Mouse (Mus musculus): ENCODE data around the gene Morn4. TPM values are rescaled to one million over a fixed set of nuclear protein-coding genes. Genes with fewer than 3 reads are reported as not detected.

The Morn4 gene
- total RNA-seq (2021), result 1 to 10 TPM; 2.3 to 3.1 TPM
- long read RNA-seq, experiment 1, result 0 reads
- long read RNA-seq, experiment 2, result 0 reads

- peak; percentile 61 for DNase-seq
Observed at GRCm38 (mm10) chr19:42086166-42086565, at the start of gene Morn4. Gene Morn4, minus strand, starts transcription at chr19:42086357.

- no peak for DNase-seq
Observed at GRCm38 (mm10) chr19:42135070-42135469, 48.9 kb upstream of the Morn4 start.

- peak in 1 of 2 experiments; percentile 50 for DNase-seq
Observed at GRCm38 (mm10) chr19:42131101-42131500, 44.9 kb upstream of the Morn4 start.

DNA sequence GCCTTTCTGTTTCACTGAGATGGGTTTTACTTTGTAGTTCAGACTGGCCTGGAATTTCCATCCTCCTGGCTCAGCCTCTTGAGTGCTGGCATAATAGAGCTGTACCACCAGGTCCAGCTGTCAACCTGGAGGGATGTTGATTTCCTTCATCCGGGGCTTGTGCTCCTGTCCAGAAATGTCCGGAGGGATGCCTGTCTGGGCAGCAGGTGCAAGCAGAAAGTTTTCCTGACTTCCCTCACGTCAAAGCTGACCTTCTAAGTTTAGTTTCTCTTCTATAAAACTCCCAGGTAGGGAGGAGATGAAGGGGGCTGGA lies 44.1 kb upstream of the Morn4 start:
- no peak for DNase-seq

- no peak for DNase-seq
Observed at GRCm38 (mm10) chr19:42129509-42130293, 43.5 kb upstream of the Morn4 start.

GRCm38 (mm10) chr19:42128787-42129508 lies 42.8 kb upstream of the Morn4 start, which contains the start of gene Avpi1:
Gene Avpi1, minus strand, starts transcription at chr19:42129059.
- DNase-seq, result peak; percentile 97 to 99

DNA sequence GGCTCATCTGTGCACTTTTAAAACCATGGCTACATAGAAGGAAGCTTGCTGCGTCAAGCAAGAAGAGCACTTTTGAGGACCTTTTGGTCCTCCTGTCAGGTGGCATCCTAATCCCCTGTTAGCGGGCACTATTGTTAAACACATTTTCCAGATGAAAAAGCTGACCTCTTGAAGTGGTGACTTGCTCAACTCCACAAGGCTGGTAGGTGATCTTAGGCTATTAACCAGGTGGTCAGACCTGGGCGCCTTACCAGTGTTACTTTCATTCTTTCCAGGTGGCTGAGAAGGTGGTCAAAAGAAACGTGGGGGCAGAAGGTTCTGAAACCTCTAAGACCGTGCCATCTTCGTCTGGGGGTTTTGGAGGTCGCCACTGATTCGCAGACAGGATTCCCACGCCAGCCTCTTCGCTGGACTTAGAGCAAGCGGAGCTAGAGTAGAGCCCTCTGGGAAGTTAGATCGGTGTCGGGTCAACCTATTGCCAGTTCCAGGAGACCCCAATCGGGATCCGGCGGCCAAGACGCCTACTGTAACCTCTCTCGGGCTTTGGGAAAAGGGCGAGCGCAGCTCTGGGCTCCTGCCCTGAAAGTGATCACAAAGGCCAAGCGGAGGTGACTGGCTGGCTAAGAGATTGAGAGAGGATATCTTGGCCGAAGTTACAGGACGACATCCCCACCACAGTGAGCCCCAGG lies 42.0 kb upstream of the Morn4 start:
- DNase-seq, result peak in 1 of 2 experiments; percentile 29

GRCm38 (mm10) chr19:42127024-42127423 lies 40.9 kb upstream of the Morn4 start:
- DNase-seq, result no peak

- no peak for DNase-seq
Observed at GRCm38 (mm10) chr19:42126219-42126605, 40.1 kb upstream of the Morn4 start.

GRCm38 (mm10) chr19:42125501-42126218 lies 39.5 kb upstream of the Morn4 start:
- no peak for DNase-seq

DNA sequence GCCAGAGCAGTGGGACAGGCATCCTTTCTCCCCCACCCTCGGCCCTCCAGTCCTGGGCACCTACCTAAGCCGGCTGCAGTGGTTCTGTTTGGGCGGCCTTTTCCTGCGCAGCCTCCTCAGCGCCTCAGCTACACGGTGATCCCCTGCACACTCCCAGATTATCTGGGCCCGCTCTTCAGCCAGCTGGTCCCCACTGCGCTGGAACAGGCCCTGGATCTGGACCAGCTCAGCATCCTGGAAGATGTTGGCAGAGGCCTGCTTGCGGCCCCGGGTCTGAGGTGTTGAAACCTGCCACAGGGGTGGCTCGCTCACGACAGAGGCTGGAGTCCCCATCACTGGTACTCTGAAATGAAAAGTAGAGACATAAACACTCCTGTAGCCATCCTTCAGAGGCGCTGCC lies 38.5 kb upstream of the Morn4 start:
- DNase-seq, result no peak

GRCm38 (mm10) chr19:42120451-42120850 lies 34.3 kb upstream of the Morn4 start:
- no peak for DNase-seq

GRCm38 (mm10) chr19:42118596-42118995 lies 32.4 kb upstream of the Morn4 start:
- DNase-seq, result no peak

- DNase-seq, result no peak
Observed at GRCm38 (mm10) chr19:42118142-42118541, 32.0 kb upstream of the Morn4 start.

DNA sequence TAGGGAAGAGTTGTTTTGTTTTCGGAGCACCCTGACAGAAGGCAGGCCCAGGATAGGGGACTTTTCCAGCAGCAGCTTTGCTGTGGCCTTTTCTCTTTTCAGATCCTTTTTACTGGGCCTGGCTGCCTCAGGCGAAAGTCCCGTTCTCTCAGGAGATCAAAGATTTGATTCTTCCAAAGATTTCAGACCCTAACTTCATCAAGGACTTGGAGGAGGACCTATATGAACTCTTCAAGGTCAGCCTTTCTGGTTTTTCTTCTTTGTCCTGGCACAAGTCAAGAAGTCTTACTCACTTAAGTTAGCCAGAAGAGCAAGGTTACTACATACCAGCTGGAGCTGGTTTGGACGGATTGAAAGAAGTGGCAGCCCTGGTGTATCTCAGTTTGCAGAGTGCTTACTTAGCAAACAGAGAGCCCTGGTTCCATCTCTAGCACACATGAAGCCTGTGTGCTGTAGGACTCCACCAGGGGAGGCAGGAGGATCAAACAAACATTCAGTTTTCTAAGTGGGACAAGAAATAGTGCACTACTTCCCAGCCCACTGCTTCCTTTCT lies 29.7 kb upstream of the Morn4 start:
- no peak for DNase-seq

- no peak for DNase-seq
Observed at GRCm38 (mm10) chr19:42104681-42105080, 18.5 kb upstream of the Morn4 start.

DNA sequence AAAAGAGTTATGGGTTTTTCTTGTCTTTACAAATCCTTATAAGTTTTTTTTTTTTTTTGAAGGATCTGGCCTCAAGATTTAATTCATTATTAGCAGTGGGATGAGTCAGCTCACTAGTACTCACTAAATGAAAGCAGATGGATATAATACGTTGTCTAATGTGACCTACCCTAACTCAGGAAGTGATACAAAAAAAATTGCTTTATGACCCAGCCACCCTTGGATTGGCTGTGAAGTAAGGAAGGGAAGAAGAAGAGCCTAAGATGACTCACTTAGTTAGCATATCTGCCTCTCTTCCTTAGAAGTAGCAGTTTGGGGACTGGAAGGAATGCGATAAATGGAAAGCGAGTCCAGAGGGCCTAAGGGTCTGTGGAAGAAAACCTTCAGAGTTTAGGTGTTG lies 13.2 kb upstream of the Morn4 start:
- DNase-seq, result no peak

GRCm38 (mm10) chr19:42090637-42091141 lies 4.5 kb upstream of the Morn4 start:
- no peak for DNase-seq

DNA sequence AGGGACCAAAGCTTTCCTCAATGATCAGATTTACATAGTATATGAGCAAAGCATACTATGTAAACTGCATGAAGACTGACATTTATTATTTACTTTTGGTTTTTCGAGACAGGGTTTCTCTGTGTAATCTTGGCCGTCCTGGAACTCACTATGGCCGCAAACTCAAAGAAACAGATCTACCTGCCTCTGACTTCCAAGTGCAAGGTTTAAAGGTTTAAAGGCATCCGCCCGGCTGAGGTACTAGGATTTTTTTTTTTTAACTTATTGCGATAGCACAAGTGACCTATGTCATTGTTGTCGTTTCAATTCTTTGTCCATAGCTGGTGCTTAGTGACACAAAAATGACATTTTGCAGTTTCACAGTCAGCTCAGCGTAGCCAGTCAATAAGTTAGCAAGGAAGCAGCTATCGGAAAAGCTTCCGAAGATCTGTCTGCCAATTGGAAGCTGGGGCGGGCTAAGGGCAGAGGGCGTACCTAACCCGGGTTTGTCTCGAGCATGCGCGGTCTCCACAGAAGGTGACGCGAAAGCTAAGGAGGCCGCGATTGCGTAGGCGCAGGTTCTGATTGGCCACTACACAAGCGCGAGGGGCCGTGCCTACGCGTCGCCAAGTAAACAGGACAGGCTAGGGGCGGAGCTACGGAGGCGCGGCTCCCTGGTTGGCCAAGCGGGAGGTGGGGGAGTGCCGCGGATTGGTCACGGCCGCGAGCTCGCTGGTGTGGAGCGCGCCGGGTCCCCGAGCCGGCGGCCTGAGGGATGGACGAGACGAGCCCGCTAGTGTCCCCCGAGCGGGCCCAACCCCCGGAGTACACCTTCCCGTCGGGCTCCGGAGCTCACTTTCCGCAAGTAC lies 3.8 kb upstream of the Morn4 start, which contains the start of gene Pi4k2a:
TSS of gene Pi4k2a (plus strand) at position 723 of the 848 bp plus-strand sequence.
- peak; percentile 98 to 100 for DNase-seq

DNA sequence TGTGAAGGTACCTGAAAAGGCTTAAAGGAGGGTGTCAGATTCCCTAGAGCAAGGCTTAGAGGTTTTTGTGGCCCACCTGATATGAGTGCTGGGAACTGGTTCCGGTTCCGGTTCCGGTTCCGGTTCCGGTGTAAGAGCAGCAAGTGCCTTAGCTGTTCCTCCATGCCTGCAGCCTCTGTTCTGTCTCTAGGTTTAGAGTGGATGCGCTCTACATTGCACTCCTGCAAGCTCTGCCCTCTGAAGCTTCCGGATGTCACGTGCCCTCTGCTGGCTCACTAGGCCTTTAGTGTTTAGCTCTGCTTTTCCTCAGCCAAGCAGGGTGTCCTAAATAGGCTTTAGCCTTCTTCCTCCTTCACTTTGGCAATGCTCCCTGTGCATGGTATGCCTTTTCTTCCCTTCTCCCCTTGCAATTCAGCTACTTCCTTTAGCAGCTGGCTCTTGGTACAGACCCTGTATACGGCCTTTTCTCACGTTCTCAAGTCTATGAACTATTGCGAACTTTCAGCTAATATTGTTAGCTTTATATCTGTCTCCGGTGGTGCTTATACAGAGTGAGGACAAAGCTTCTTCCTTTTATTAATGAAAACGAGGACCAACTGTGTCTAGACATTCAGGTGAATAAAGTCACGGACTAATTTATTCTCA lies 3.1 kb upstream of the Morn4 start:
- peak; percentile 77 to 82 for DNase-seq
